Mouse (Mus musculus) mature B cell (primary cell): ENCODE measurements at regions not wholly inside any gene's neighbourhood (a gene's known extent, or its start where the extent isn't known, plus 50 kb on each side); places are given as distances from the start of the nearest gene placed in this dataset.

Experiments
- in situ Hi-C: fragments of 300-500 bp; cut with MboI; formaldehyde crosslinking; loops from 2 replicates; pipeline ENCODE4 v1.14.3; 2019

- in situ Hi-C loops = no loop called here
Observed at GRCm38 (mm10) chr12:25613473-25613872, 516.5 kb upstream of the Id2 start.

DNA sequence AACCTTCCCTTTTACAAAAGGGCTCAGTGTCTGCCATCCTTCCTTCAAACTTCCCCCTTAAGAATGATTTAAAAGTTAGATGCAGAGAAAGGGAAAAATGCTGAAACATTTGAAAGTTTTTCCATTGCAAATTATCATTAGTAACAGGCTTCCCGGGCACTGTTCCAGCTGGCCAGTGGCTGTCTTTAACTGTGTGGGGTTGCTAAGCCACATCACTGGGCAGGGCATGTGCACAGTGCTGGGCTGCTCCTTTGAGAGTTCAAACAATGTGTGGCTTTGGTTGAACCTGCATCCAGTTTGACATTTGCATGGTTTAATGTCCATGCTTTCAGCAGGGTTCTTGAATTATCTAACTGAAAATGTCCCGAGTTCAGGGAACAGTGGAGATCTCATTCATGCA lies 512.1 kb upstream of the Id2 start:
- in situ Hi-C loops = no loop called here

GRCm38 (mm10) chr12:25605396-25605795 lies 508.5 kb upstream of the Id2 start:
- in situ Hi-C loops = no loop called here

DNA sequence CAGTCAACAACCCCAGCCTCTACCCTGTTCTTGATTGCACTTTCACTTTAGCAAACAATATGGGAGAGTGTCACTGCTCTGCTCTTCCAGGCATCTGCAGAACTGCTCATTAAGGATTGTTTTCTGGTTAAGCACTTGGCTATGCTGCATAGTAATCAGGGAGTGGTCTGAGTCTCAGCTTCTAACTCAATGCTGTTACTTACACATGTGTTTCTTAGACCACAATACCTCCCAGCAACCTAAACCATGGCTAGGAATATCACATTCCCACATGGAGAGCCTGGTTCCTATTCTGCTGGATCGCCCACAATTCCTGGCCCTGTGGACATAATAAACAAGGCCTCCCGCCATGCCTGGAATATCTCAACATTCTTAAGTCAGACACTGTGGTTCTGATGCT lies 493.3 kb upstream of the Id2 start:
- in situ Hi-C loops = no loop called here

- in situ Hi-C loops = no loop called here
Observed at GRCm38 (mm10) chr12:25585746-25586145, 488.8 kb upstream of the Id2 start.

DNA sequence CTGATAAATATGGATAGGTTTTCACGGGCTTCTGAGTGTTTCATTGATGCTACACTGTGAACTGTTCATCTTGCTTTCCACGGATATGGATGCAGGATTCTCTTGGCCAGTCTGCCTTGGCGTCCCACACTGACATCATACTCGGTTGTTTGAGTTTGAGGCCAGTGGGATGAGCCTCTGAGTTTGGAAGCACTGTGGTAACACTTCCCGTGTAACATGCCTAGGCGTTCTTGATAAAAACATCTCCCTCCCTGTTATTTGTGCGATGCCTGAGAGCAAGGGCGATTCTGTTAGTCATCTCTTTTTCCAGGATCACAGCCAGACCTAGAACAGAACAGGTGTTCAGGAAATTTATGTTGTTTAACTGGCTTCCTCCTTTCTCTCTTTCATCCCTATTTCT lies 482.5 kb upstream of the Id2 start:
- in situ Hi-C loops = no loop called here

DNA sequence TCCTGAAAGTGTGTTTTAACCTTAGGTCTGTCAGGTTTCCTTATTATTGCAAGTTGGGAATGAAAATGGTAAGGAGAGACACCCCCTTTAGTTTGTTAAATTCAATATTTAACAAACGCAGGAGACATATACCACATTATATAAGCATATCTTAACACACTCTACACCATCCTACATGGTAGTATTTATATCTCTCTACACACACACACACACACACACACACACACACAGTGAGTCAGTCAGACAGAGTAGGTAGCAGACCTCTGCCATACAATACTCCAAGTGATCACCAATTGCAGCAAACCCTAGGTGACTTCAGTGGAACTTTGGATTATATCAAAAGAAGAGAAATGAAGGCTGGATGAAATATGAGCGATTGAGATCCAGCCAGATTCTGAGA lies 468.2 kb upstream of the Id2 start:
- in situ Hi-C loops = no loop called here

DNA sequence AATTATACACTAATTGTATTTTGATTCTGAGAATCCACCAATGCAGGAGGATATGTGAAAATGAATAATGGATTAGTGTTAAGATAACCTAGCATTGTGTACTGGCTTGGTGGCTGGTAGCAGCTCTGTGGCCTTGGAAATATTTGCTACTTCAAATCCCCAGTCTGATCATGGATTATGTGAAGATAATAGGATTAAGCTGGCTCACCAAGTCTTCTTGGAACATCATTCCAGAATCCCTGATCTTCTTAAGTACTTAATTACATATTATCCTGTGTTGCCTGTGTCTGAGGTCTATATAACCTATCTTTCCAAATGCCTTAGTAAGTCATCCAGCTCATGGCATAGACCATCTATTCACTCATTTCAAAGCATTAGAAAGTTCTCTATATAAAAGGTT lies 462.7 kb upstream of the Id2 start:
- in situ Hi-C loops = no loop called here

DNA sequence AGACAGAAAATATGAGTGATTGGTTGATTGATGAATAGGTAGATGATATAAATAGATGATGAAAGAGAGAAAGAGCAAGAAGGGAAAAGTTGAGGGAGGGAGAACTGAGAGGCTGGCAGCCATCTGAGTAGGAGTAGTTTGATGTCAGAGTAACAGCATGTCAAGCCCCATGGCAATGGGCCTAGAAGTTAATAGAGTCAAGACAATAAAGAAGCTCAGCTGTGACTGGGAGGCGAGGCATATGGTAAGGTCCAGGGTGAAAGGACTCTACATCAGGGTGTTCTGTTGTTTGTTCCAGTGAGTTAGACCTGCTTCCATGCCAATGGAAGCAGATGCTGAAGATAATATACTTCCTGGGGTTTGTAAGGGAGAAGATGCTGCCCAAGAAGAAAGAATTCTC lies 456.7 kb upstream of the Id2 start:
- in situ Hi-C loops = no loop called here

DNA sequence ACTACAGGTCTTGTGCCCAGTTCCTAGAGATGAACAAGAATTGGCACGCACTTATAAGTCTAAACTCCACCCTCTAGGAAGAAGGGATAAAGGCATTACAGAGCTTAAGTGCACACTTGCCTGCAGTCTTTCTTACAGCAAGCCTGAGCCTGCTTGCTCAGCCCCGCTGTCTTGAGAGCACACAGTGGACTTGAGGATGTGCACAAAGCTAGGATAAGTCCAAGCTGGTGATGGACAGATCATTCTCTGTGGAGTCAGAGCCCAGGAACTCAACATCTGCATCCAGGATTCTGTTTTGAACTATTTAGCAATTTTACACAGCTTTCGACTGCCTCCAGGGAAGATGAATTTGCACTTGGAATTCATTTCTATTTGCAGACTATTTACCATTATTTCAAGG lies 452.8 kb upstream of the Id2 start:
- in situ Hi-C loops = no loop called here

GRCm38 (mm10) chr12:25544253-25544652 lies 447.3 kb upstream of the Id2 start:
- in situ Hi-C loops = no loop called here

- in situ Hi-C loops = no loop called here
Observed at GRCm38 (mm10) chr12:25534620-25534950, 437.6 kb upstream of the Id2 start.

DNA sequence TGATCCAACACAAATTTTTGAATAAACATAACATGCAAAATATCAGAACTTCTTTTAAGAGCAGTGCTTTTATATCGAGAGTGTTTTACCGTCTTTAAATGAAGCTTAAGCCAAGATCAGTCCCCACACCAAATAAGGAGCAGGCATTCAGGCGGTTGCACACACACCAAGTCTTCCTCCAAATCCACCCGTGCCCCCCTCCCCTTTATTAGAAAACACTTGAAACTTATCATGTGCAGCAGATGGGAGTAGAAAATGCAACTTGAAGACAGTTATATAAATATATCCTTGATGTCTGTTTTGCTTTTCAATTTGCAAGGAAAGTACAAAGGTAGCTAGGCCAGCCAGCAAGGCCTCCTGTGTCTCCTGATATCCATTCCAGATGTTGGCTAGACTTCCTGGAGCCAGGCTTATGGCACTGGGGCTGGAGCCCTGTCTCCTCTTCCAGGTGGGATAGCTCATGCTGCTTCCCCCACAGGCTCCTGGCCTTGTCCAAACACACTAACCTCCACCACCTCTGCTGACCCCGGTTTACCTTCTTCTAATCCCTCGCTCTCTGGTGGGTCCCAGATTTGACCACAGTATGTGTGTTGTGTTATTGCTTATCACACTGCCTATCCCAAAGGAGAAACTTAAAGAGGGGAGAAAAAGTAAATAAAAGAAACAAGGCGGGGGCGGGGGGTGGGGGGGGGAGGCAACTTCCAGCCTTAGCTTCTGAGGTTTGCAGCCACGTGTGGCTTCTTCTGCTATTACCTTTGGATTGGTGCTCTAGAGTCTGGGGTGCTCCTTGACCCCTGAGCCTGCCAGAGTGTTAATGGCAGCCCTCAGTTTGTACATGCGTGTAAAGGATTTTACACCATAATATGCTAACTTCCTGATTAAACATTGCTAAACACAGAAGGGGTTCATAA lies 437.0 kb upstream of the Id2 start:
- in situ Hi-C loops = no loop called here

DNA sequence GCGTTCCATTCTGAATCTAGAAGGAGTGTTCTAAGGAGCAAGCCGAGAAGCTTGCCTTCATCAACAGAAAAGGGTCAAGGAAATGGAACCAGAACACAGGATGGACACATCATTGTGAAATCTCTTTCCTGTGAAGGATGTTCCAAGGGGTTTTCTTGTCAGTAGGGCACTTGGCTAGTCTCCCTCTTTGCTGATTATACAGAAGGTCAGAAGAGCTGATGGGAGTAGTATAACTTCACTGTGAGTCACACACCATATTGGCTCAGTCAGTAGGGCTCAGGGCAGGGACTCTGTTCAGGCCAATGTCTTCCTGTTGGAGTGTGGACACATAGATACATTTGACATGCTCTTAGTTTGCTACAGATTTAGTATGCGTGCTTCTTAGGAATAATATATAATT lies 433.5 kb upstream of the Id2 start:
- in situ Hi-C loops = no loop called here

- in situ Hi-C loops = no loop called here
Observed at GRCm38 (mm10) chr12:25529537-25529936, 432.6 kb upstream of the Id2 start.

DNA sequence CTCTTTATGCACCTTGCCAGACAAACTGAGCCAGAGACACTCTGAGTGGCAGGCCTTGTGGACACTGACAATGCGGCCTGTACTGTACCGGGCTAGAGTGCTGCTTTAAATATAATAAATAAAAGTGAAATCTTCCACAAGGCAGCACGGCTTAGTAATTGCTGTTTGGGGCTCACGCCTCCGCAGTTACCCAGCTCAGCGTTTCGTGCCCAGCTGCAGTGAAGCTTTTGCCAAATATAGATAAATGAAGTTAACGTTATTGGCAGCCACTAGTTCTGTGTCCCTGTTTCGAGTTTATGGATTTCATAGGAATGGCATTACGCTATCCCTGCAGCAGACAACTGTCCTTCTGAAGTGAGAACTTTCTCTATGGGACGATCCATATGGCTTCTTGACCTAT lies 429.7 kb upstream of the Id2 start:
- in situ Hi-C loops = no loop called here

- in situ Hi-C loops = no loop called here
Observed at GRCm38 (mm10) chr12:25516738-25517137, 419.8 kb upstream of the Id2 start.

DNA sequence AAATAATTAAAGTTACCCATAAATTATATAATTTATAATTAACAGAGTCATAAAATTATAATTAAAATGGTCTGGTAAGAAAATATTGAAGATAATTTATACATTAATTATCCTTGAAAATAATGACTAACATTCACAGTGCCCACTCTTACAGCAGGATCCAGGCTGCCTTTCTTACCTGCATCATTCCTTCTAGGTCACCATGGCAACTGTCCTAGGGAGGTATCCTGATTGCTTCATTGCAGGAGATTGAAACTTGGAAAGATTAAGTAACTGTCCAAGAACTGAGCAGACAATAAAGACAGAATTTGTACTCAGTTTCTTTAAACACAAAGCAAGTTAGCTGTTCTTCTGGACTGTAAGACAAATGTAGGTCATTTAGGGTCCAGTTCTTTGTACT lies 416.7 kb upstream of the Id2 start:
- in situ Hi-C loops = no loop called here

GRCm38 (mm10) chr12:25509666-25510065 lies 412.7 kb upstream of the Id2 start:
- in situ Hi-C loops = no loop called here

GRCm38 (mm10) chr12:25493233-25493632 lies 396.3 kb upstream of the Id2 start:
- in situ Hi-C loops = no loop called here

- in situ Hi-C loops = no loop called here
Observed at GRCm38 (mm10) chr12:25492483-25493190, 395.7 kb upstream of the Id2 start.

- in situ Hi-C loops = no loop called here
Observed at GRCm38 (mm10) chr12:25475180-25475758, 378.3 kb upstream of the Id2 start.

DNA sequence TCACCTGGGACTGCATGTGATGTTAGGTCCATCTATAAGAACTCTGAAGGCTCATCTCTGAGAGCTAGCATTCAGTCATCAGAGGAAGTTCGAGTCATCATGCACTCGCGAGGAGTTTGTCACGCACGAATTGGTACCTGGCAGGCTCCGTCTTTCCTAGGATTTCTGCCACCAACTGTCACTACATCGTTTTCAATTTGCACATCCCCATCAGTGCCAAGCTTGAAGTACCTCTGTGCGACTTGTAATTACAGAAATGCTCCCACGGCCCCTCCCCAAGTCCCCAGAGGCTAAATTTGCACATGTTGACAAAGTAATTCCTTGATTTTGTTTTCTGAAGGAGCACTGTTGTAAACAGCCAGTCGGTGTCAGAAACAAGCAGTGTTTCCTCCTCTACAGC lies 372.2 kb upstream of the Id2 start:
- in situ Hi-C loops = no loop called here
